Mouse (Mus musculus): ENCODE results near the gene Rps25. TPM values are rescaled to one million over a fixed set of nuclear protein-coding genes. Genes with fewer than 3 reads are reported as not detected.
"Not testable (repeated sequence)": the region's sequence is repeated elsewhere in the genome, so short reads cannot be mapped to it uniquely, and the experiment has no call there.

Gene Rps25
- polyA plus RNA-seq, 1 experiment from 2014 or later, result 919 TPM

DNA sequence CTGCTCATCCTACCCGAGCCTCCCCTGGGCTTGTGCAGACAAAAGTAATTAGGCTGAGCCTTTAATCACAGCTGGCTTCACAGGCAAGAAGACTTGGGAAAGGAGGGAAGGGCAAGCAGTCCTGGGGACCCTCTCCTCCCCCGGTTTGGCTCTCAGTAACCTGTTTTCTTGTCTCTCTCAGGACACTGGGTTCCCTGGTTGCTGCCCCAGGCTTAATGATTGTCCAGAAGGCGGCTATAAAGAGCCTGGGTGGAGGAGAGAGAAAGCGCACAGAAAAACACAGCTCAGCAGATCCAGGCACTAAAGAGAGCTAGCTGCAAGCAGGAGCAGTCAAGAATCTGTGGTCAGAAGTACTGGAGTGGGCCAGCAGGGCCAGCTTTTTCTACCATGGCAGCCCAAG, 8.9 kb upstream of the Rps25 start:
- Histone ChIP-seq H3K9me3 (replicated peaks; ENCODE audit: control insufficient read depth, low read length) (no peaks in the 10 kb centered on the region), H3K36me3 (ENCODE audit: control insufficient read depth, insufficient read depth) (peaks cover 16% of the 10 kb centered on the region), H3K4me1 (ENCODE audit: control insufficient read depth, insufficient read depth, low read length) (peaks cover 51% of the 10 kb centered on the region), H3K4me3 (ENCODE audit: low read length) (peak overlapping the region; percentile 86), H3K27ac (ENCODE audit: low read length) (peak overlapping the region; percentile 35; the same call in 1 of the 2 replicates), H3K9ac (ENCODE audit: low read length) (peak overlapping the region; percentile 93), H3K27me3 (ENCODE audit: control insufficient read depth, insufficient read depth, low read length) (no peaks in the 10 kb centered on the region), H3K4me2 (ENCODE audit: low read depth, low read length) (peak overlapping the region; percentile 81)
- ATAC-seq (replicated peaks; ENCODE audit: extremely low read depth, insufficient read depth, low FRiP score), result no peak
- 32% methylated on average over 4 of the region's 4 CpGs for WGBS

DNA sequence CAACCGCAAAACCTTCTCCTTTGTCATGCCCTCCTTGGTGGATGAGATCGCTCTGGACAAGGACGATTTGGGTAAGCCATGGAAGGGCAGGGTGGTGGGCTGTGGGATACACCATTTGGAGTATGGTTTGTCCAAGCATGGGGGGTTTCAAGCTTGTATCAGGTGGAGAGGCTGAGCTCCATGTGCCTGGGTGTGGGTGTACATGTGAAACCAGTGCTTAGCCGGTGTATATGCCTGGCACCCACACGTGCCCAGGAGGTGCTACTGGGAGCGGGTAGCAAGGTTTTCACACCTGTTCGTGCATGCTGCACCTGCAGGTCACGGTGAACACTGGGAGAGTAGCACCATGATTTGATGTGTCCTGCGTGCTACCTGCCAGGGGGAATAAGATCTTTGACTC, 8.4 kb upstream of the Rps25 start:
- Histone ChIP-seq H3K9ac (ENCODE audit: low read length) (no peak overlapping the region), H3K4me2 (ENCODE audit: low read depth, low read length) (no peak overlapping the region; the same call in 1 of the 2 replicates), H3K4me3 (ENCODE audit: low read length) (no peak overlapping the region), H3K27ac (ENCODE audit: low read length) (no peak overlapping the region), H3K9me3 (replicated peaks; ENCODE audit: control insufficient read depth, low read length) (no peaks in the 10 kb centered on the region), H3K4me1 (ENCODE audit: control insufficient read depth, insufficient read depth, low read length) (peaks cover 51% of the 10 kb centered on the region), H3K27me3 (ENCODE audit: control insufficient read depth, insufficient read depth, low read length) (no peaks in the 10 kb centered on the region), H3K36me3 (ENCODE audit: control insufficient read depth, insufficient read depth) (peaks cover 18% of the 10 kb centered on the region)
- WGBS, result 83% methylated on average over 9 of the region's 9 CpGs
- ATAC-seq (replicated peaks; ENCODE audit: extremely low read depth, insufficient read depth, low FRiP score), result no peak

- Histone ChIP-seq H3K4me1 (ENCODE audit: control insufficient read depth, insufficient read depth, low read length) (peaks cover 51% of the 10 kb centered on the region), H3K9me3 (replicated peaks; ENCODE audit: control insufficient read depth, low read length) (no peaks in the 10 kb centered on the region), H3K4me2 (ENCODE audit: low read depth, low read length) (no peak overlapping the region; the same call in 1 of the 2 replicates), H3K27ac (ENCODE audit: low read length) (peak overlapping the region; percentile 9), H3K4me3 (ENCODE audit: low read length) (no peak overlapping the region), H3K36me3 (ENCODE audit: control insufficient read depth, insufficient read depth) (peaks cover 26% of the 10 kb centered on the region), H3K27me3 (ENCODE audit: control insufficient read depth, insufficient read depth, low read length) (no peaks in the 10 kb centered on the region), H3K9ac (ENCODE audit: low read length) (peak overlapping the region; percentile 36)
- no peak for ATAC-seq (replicated peaks; ENCODE audit: extremely low read depth, insufficient read depth, low FRiP score)
- WGBS, result 71% methylated on average over 13 of the region's 13 CpGs
Measured at GRCm38 (mm10) chr9:44399114-44399794, 7.7 kb upstream of the Rps25 start.

GRCm38 (mm10) chr9:44399795-44400114, 7.2 kb upstream of the Rps25 start:
- no peak overlapping the region for H3K4me3 ChIP-seq (ENCODE audit: low read length)
- H3K36me3 ChIP-seq (ENCODE audit: control insufficient read depth, insufficient read depth), result peaks cover 30% of the 10 kb centered on the region
- H3K9ac ChIP-seq (ENCODE audit: low read length), result no peak overlapping the region; the same call in 1 of the 2 replicates
- no peaks in the 10 kb centered on the region for H3K9me3 ChIP-seq (replicated peaks; ENCODE audit: control insufficient read depth, low read length)
- H3K4me2 ChIP-seq (ENCODE audit: low read depth, low read length), result no peak overlapping the region
- WGBS, result 82% methylated on average over 6 of the region's 6 CpGs
- no peak for ATAC-seq (replicated peaks; ENCODE audit: extremely low read depth, insufficient read depth, low FRiP score)
- H3K27ac ChIP-seq (ENCODE audit: low read length), result peak overlapping the region; percentile 9
- H3K4me1 ChIP-seq (ENCODE audit: control insufficient read depth, insufficient read depth, low read length), result peaks cover 51% of the 10 kb centered on the region
- H3K27me3 ChIP-seq (ENCODE audit: control insufficient read depth, insufficient read depth, low read length), result no peaks in the 10 kb centered on the region

- H3K36me3 ChIP-seq (ENCODE audit: control insufficient read depth, insufficient read depth), result peaks cover 36% of the 10 kb centered on the region
- peak; percentile 33 for ATAC-seq (replicated peaks; ENCODE audit: extremely low read depth, insufficient read depth, low FRiP score)
- 28% methylated on average over 4 of the region's 4 CpGs for WGBS
- H3K4me1 ChIP-seq (ENCODE audit: control insufficient read depth, insufficient read depth, low read length), result peaks cover 55% of the 10 kb centered on the region
- H3K4me2 ChIP-seq (ENCODE audit: low read depth, low read length), result peak overlapping the region; percentile 10; the same call in 1 of the 2 replicates
- H3K27ac ChIP-seq (ENCODE audit: low read length), result peak overlapping the region; percentile 83
- H3K9me3 ChIP-seq (replicated peaks; ENCODE audit: control insufficient read depth, low read length), result no peaks in the 10 kb centered on the region
- H3K27me3 ChIP-seq (ENCODE audit: control insufficient read depth, insufficient read depth, low read length), result no peaks in the 10 kb centered on the region
- no peak overlapping the region for H3K4me3 ChIP-seq (ENCODE audit: low read length)
- no peak overlapping the region for H3K9ac ChIP-seq (ENCODE audit: low read length)
Measured at GRCm38 (mm10) chr9:44401081-44401480, 5.9 kb upstream of the Rps25 start.

DNA sequence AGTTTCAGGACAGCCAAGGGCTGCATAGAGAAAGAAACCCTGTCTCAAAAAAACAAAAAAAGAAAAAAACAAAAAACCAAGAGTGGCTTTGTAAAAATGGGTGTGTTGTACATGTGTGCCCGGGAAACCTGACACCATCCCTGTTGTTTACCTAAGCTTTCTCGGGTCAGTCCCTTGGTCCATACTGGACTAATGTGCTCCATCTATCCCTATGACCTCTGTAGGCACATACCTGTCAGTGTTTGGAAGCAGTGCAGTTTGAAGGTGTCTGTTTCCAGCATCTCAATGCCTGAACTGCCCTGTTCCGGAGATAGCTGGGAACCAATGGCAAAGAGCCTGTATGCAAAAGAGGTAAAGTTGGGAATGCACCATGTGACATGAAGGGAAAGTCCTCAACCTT, 1.9 kb upstream of the Rps25 start:
- Histone ChIP-seq H3K36me3 (ENCODE audit: control insufficient read depth, insufficient read depth) (peaks cover 50% of the 10 kb centered on the region), H3K27ac (ENCODE audit: low read length) (no peak overlapping the region), H3K27me3 (ENCODE audit: control insufficient read depth, insufficient read depth, low read length) (no peaks in the 10 kb centered on the region), H3K4me2 (ENCODE audit: low read depth, low read length) (no peak overlapping the region), H3K9ac (ENCODE audit: low read length) (no peak overlapping the region), H3K9me3 (replicated peaks; ENCODE audit: control insufficient read depth, low read length) (no peaks in the 10 kb centered on the region), H3K4me3 (ENCODE audit: low read length) (no peak overlapping the region), H3K4me1 (ENCODE audit: control insufficient read depth, insufficient read depth, low read length) (peaks cover 37% of the 10 kb centered on the region)
- WGBS, result 82% methylated on average over 3 of the region's 3 CpGs
- no peak for ATAC-seq (replicated peaks; ENCODE audit: extremely low read depth, insufficient read depth, low FRiP score)

- Histone ChIP-seq H3K4me1 (ENCODE audit: control insufficient read depth, insufficient read depth, low read length) (peaks cover 19% of the 10 kb centered on the region), H3K4me3 (ENCODE audit: low read length) (peak overlapping the region; percentile 76), H3K27me3 (ENCODE audit: control insufficient read depth, insufficient read depth, low read length) (no peaks in the 10 kb centered on the region), H3K9ac (ENCODE audit: low read length) (peak overlapping the region; percentile 89), H3K27ac (ENCODE audit: low read length) (peak overlapping the region; percentile 94), H3K9me3 (replicated peaks; ENCODE audit: control insufficient read depth, low read length) (no peaks in the 10 kb centered on the region), H3K4me2 (ENCODE audit: low read depth, low read length) (peak overlapping the region; percentile 80), H3K36me3 (ENCODE audit: control insufficient read depth, insufficient read depth) (peaks cover 58% of the 10 kb centered on the region)
- WGBS, result under 1% methylated on average over 24 of the region's 24 CpGs
- ATAC-seq (replicated peaks; ENCODE audit: extremely low read depth, insufficient read depth, low FRiP score), result no peak; the same call in 1 of the 2 replicates
Measured at GRCm38 (mm10) chr9:44407752-44408097, 786 bp downstream of the Rps25 start.

GRCm38 (mm10) chr9:44408693-44409092, 1.8 kb downstream of the Rps25 start:
- not testable (repeated sequence) for ATAC-seq (replicated peaks; ENCODE audit: extremely low read depth, insufficient read depth, low FRiP score); H3K9me3 ChIP-seq (replicated peaks; ENCODE audit: control insufficient read depth, low read length); H3K27me3 ChIP-seq (ENCODE audit: control insufficient read depth, insufficient read depth, low read length); H3K9ac ChIP-seq (ENCODE audit: low read length); H3K27ac ChIP-seq (ENCODE audit: low read length)
- Histone ChIP-seq H3K4me3 (ENCODE audit: low read length) (peak overlapping the region; percentile 76), H3K4me1 (ENCODE audit: control insufficient read depth, insufficient read depth, low read length) (peaks cover 19% of the 10 kb centered on the region), H3K36me3 (ENCODE audit: control insufficient read depth, insufficient read depth) (peaks cover 59% of the 10 kb centered on the region), H3K4me2 (ENCODE audit: low read depth, low read length) (peak overlapping the region; percentile 80)
- 71% methylated on average over 9 of the region's 9 CpGs for WGBS

GRCm38 (mm10) chr9:44410647-44411336, 3.9 kb downstream of the Rps25 start:
- H3K4me1 ChIP-seq (ENCODE audit: control insufficient read depth, insufficient read depth, low read length), result peaks cover 15% of the 10 kb centered on the region
- H3K4me2 ChIP-seq (ENCODE audit: low read depth, low read length), result no peak overlapping the region
- no peaks in the 10 kb centered on the region for H3K27me3 ChIP-seq (ENCODE audit: control insufficient read depth, insufficient read depth, low read length)
- no peak for ATAC-seq (replicated peaks; ENCODE audit: extremely low read depth, insufficient read depth, low FRiP score)
- no peak overlapping the region for H3K9ac ChIP-seq (ENCODE audit: low read length)
- H3K27ac ChIP-seq (ENCODE audit: low read length), result no peak overlapping the region
- no peak overlapping the region for H3K4me3 ChIP-seq (ENCODE audit: low read length)
- 88% methylated on average over 2 of the region's 2 CpGs for WGBS
- peaks cover 55% of the 10 kb centered on the region for H3K36me3 ChIP-seq (ENCODE audit: control insufficient read depth, insufficient read depth)
- H3K9me3 ChIP-seq (replicated peaks; ENCODE audit: control insufficient read depth, low read length), result no peaks in the 10 kb centered on the region
